Comparison of ENCODE assay signal across 12 mouse cellular contexts in genomic region chr15:93154022-93154421, GRCm38 (mm10).
DNase-seq lines count a peak whose midpoint lies in the region; ATAC-seq lines count a peak whose summit lies in the region.
"Had no signal": no experiment of that assay in that cellular context is flagged by ENCODE, and none has a peak within 500 bp of the region (broad histone marks: within the 10 kb centered on the region; RNA-seq: fewer than 3 reads in every experiment).

No protein-coding gene starts in this region.

- no peak overlapping the region for H3K9ac ChIP-seq in hindbrain, embryonic 11.5 days (ENCODE audit: low read depth, low read length)
- H3K9ac ChIP-seq in hindbrain, embryonic 16.5 days (ENCODE audit: low read depth, low read length) = no peak overlapping the region

- WGBS in hindbrain, embryonic 11.5 days = 62% methylated on average over 4 of the region's 4 CpGs
- WGBS in hindbrain, embryonic 16.5 days = 58% methylated on average over 4 of the region's 4 CpGs

- H3K4me1 ChIP-seq in hindbrain, embryonic 11.5 days (replicated peaks; ENCODE audit: control insufficient read depth, insufficient read depth, low read length) = no peaks in the 10 kb centered on the region
- H3K4me1 ChIP-seq in hindbrain, embryonic 16.5 days (ENCODE audit: control insufficient read depth, insufficient read depth, low read depth, low read length) = no peaks in the 10 kb centered on the region

- H3K36me3 ChIP-seq in hindbrain, embryonic 11.5 days (ENCODE audit: control insufficient read depth, insufficient read depth, low read length) = no peaks in the 10 kb centered on the region
- H3K36me3 ChIP-seq in hindbrain, embryonic 16.5 days (ENCODE audit: control insufficient read depth, insufficient read depth, low read length) = no peaks in the 10 kb centered on the region

- H3K27me3 ChIP-seq in hindbrain, embryonic 11.5 days (ENCODE audit: control insufficient read depth, insufficient read depth, low read length) = no peaks in the 10 kb centered on the region
- H3K27me3 ChIP-seq in hindbrain, embryonic 16.5 days (replicated peaks; ENCODE audit: control insufficient read depth, insufficient read depth, low read length) = no peaks in the 10 kb centered on the region
- H3K27me3 ChIP-seq: megakaryocyte, embryonic 14.5 days had no signal

- ATAC-seq in hindbrain, embryonic 11.5 days (ENCODE audit: low FRiP score) = no peak
- ATAC-seq in hindbrain, embryonic 16.5 days = no peak
- ATAC-seq: forebrain, embryonic 16.5 days had no signal

- peak; percentile 23 for DNase-seq in hindbrain, embryonic 11.5 days (ENCODE audit: low spot score)
- peak; percentile 15 for DNase-seq in left cerebral cortex, postnatal 4 days
- no peak for DNase-seq in left cerebral cortex, postnatal 25 days (ENCODE audit: low spot score in 2 of 2)
- peak; percentile 37 for DNase-seq in ZHBTc4 (ENCODE audit: low read depth, low spot score)
- peak; percentile 8 for DNase-seq in fibroblast of lung, adult 2 months (ENCODE audit: low read depth)
- no peak for DNase-seq in yolk sac, embryonic 10.5 days (ENCODE audit: low spot score)
- DNase-seq: adrenal gland, postnatal 25 days; cerebellum, adult 18-20 months; gastrocnemius, postnatal 36 days had no signal

- no peak overlapping the region for H3K4me3 ChIP-seq in hindbrain, embryonic 11.5 days (ENCODE audit: low read depth, low read length)
- no peak overlapping the region for H3K4me3 ChIP-seq in hindbrain, embryonic 16.5 days (ENCODE audit: low read length)
- H3K4me3 ChIP-seq: megakaryocyte, embryonic 14.5 days had no signal

- intact Hi-C loops in left cerebral cortex, postnatal 4 days (cut with DNase I) = no loop called here
- intact Hi-C loops in left cerebral cortex, postnatal 25 days (cut with DNase I) = no loop called here

- H3K9me3 ChIP-seq in hindbrain, embryonic 11.5 days (ENCODE audit: control insufficient read depth, low read length) = no peaks in the 10 kb centered on the region
- no peaks in the 10 kb centered on the region for H3K9me3 ChIP-seq in hindbrain, embryonic 16.5 days (ENCODE audit: control insufficient read depth, low read length)

- H3K4me2 ChIP-seq in hindbrain, embryonic 11.5 days (replicated peaks; ENCODE audit: low read depth, low read length) = no peak overlapping the region
- H3K4me2 ChIP-seq in hindbrain, embryonic 16.5 days (ENCODE audit: low read length) = no peak overlapping the region

- no peak overlapping the region for H3K27ac ChIP-seq in hindbrain, embryonic 11.5 days (ENCODE audit: low read depth, low read length)
- no peak overlapping the region for H3K27ac ChIP-seq in hindbrain, embryonic 16.5 days (ENCODE audit: low read depth, low read length)

Comparison
In these comparisons a context has a peak if more than half of its experiments do, and no peak if none do; other contexts are left out.
1. DNase-seq: peak in hindbrain, embryonic 11.5 days (single experiment), left cerebral cortex, postnatal 4 days (single experiment), ZHBTc4 (single experiment) and fibroblast of lung, adult 2 months (single experiment); none in left cerebral cortex, postnatal 25 days (0 of 2) and yolk sac, embryonic 10.5 days (single experiment).